ENCODE assay signal across 8 mouse cellular contexts in the genomic region with DNA sequence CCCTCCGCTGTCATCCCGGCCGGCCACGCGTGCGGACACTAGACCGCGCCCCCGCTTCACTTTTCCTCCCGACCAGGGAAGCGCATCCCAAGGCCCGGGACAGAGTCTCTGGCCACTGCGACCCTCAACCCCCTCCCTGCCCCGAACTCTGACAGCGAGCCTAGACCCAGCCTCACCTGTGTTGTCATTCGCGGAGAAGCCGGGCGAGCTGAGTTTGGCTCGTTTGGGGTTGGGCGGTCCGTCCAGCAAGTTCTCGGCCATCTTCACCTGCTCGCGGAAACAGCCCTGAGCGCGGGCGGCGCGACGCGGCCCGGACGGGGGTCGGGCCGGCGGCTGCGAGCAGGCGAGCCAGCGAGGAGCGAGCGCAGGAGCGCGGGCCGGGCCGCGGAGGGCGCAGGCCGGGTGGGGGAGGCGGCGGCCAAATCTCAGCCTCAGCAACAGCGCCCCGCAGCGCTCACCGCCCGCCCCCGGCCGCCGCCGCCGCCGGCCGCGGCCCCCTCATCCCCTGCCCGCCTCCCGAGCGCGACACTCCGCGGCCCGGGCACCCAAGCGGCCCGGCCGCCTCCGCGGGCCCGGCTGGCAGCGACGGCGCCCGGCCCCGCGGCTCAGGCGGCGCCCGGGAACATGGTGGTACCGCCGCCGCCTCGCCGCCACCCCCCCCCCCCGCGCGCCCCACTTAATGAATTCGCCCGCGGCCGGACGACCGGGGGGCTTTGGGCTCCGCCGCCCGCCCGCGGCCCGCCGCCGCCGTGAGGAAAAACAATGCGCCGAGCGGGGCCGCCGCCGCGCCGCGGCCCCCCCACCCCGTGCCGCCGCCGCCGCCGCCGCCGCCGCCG. TPM values are rescaled to one million over a fixed set of nuclear protein-coding genes. Genes with fewer than 3 reads are reported as not detected.
A peak's percentile ranks its signal among the peaks of the same experiment; 100 is the strongest.
DNase-seq lines count a peak whose midpoint lies in the region; ATAC-seq and TF ChIP-seq lines count a peak whose summit lies in the region.

No protein-coding gene starts in this region.

- intact Hi-C loops in heart, postnatal 36 days (cut with DNase I) = loop anchor here (2.0 to 10.0 kb wide), 5 partner anchors 51 to 368 kb away; a partner anchor contains a TSS

- 0% methylated on average over 53 of the region's 128 CpGs for WGBS in forebrain, embryonic 16.5 days

- in situ Hi-C loops in ES-E14 (cut with MboI; ENCODE audit: low sequenced_read_pairs in 2 of 2, unreplicated experiment in 2 of 2) = no loop called here

- 0 out of 2 replicates have a peak, but pooled peaks cover 2% of the 10 kb centered on the region for H3K27me3 ChIP-seq in forebrain, embryonic 16.5 days (replicated peaks; ENCODE audit: control insufficient read depth, insufficient read depth, low read length)

- peak; percentile 27 for DNase-seq in ES-E14 (ENCODE audit: low read depth, low spot score)
- DNase-seq in cerebellum, adult 18-20 months = peak; percentile 71 to 85
- DNase-seq in heart, postnatal 36 days = peak; percentile 69 to 75
- DNase-seq in layer of hippocampus, adult 9-11 months = peak; percentile 44
- peak; percentile 78 for DNase-seq in lung, postnatal 14 days
- DNase-seq in ovary, postnatal 36 days (ENCODE audit: low spot score) = peak; percentile 78
- DNase-seq in thymus, postnatal 14 days = peak; percentile 79

- H3K9me3 ChIP-seq in ES-E14 (ENCODE audit: control insufficient read depth, insufficient read depth, low read depth, low read length) = no peaks in the 10 kb centered on the region
- H3K9me3 ChIP-seq in forebrain, embryonic 16.5 days (ENCODE audit: control insufficient read depth, low read length) = no peaks in the 10 kb centered on the region

- H3K9ac ChIP-seq in ES-E14 (ENCODE audit: insufficient read depth, low read depth, low read length, poor library complexity, severe bottlenecking) = peak overlapping the region; percentile 99
- peak overlapping the region; percentile 91 for H3K9ac ChIP-seq in forebrain, embryonic 16.5 days (replicated peaks; ENCODE audit: low read depth, low read length)

- H3K4me2 ChIP-seq in forebrain, embryonic 16.5 days (ENCODE audit: low read length) = peak overlapping the region; percentile 88

- peak; percentile 61 for ATAC-seq in forebrain, embryonic 16.5 days

- peak overlapping the region; percentile 96 for H3K27ac ChIP-seq in ES-E14 (ENCODE audit: insufficient read depth, low read depth, low read length, poor library complexity, severe bottlenecking)
- H3K27ac ChIP-seq in forebrain, embryonic 16.5 days (ENCODE audit: low read length) = peak overlapping the region; percentile 100

- H3K36me3 ChIP-seq in ES-E14 (ENCODE audit: control insufficient read depth, insufficient read depth, low read length, poor library complexity, severe bottlenecking) = no peaks in the 10 kb centered on the region
- no peaks in the 10 kb centered on the region for H3K36me3 ChIP-seq in forebrain, embryonic 16.5 days (ENCODE audit: control insufficient read depth, insufficient read depth)

- peak overlapping the region; percentile 95 to 98 for H3K4me3 ChIP-seq in ES-E14 (ENCODE audit: insufficient read depth in 1 of 2, low read depth in 1 of 2, low read length in 2 of 2, poor library complexity in 1 of 2, severe bottlenecking in 1 of 2)
- peak overlapping the region; percentile 88 for H3K4me3 ChIP-seq in forebrain, embryonic 16.5 days (replicated peaks; ENCODE audit: low read length)

- H3K4me1 ChIP-seq in ES-E14 (ENCODE audit: control insufficient read depth in 2 of 2, insufficient read depth in 2 of 2, low read length in 2 of 2, poor library complexity in 1 of 2) = peaks cover 3 to 7% of the 10 kb centered on the region in 2 experiments; a peak in 2 of 4 replicates
- H3K4me1 ChIP-seq in forebrain, embryonic 16.5 days (replicated peaks; ENCODE audit: control insufficient read depth, insufficient read depth, low read length) = peaks cover 21% of the 10 kb centered on the region

TF ChIP-seq in ES-E14, 5 proteins besides CTCF, POLR2A, EP300 and RAD21:
- TF ChIP-seq MAFK (IDR thresholded peaks at IDR 0.05; ENCODE audit: insufficient read depth, low read depth, low read length) (no peak), HCFC1 (IDR thresholded peaks at IDR 0.05; ENCODE audit: borderline replicate concordance, insufficient read depth, low read length) (no peak), ZNF384 (IDR thresholded peaks at IDR 0.05; ENCODE audit: low read depth, low read length) (no peak), CHD2 (IDR thresholded peaks at IDR 0.05; ENCODE audit: low read depth, low read length) (no peak), ZC3H11A (IDR thresholded peaks at IDR 0.05; ENCODE audit: borderline replicate concordance, low read depth, low read length) (no peak)

RNA-seq across cellular contexts. Expression of a gene that starts 0.6 kb away (rescaled TPM):
- total RNA-seq in ES-E14 (2012; rRNA removed) = 25.3 and 26.8 TPM in 2 replicates
- polyA plus RNA-seq in forebrain, embryonic 16.5 days (2015; fragmentation: Nextera tagmentation; extraction: Ambion mirVana) = 47.4 and 49.0 TPM in 2 replicates
- total RNA-seq in heart, postnatal 36 days (2021) = 10 to 100 TPM; 40.5 to 42.9 TPM

Comparison
In these comparisons a context has a peak if more than half of its experiments do, and no peak if none do; other contexts are left out.
1. Peak in every context shown above with its lines: DNase-seq, ATAC-seq, H3K4me3 ChIP-seq and H3K27ac ChIP-seq.
2. DNase-seq: peak in every context shown above with its lines; median percentile 79 in thymus, postnatal 14 days; 78 in cerebellum, adult 18-20 months; 78 in lung, postnatal 14 days; 78 in ovary, postnatal 36 days; 72 in heart, postnatal 36 days; 44 in layer of hippocampus, adult 9-11 months; 27 in ES-E14.